Mouse (Mus musculus): ENCODE results near the gene Ifitm6.
"Not testable (repeated sequence)": the region's sequence is repeated elsewhere in the genome, so short reads cannot be mapped to it uniquely, and the experiment has no call there.

Ifitm6 gene

GRCm38 (mm10) chr7:140971479-140972171 lies 46.1 kb downstream of the Ifitm6 start:
- DNase-seq (ENCODE audit: low spot score in 2 of 2) = no peak

- no peak for DNase-seq (ENCODE audit: low spot score in 2 of 2)
Observed at GRCm38 (mm10) chr7:140970931-140971330, 46.8 kb downstream of the Ifitm6 start.

- not testable (repeated sequence) for DNase-seq (ENCODE audit: low spot score in 2 of 2)
Observed at GRCm38 (mm10) chr7:140968710-140969109, 49.0 kb downstream of the Ifitm6 start.

- no peak for DNase-seq (ENCODE audit: low spot score in 2 of 2)
Observed at GRCm38 (mm10) chr7:140967862-140968591, 49.7 kb downstream of the Ifitm6 start.

- DNase-seq (ENCODE audit: low spot score in 2 of 2) = no peak
Observed at GRCm38 (mm10) chr7:140966921-140967320, 50.8 kb downstream of the Ifitm6 start, which contains the start of gene Ifitm1. Gene Ifitm1 (plus strand): TSS chr7:140967221.
